Mouse (Mus musculus) frontal cortex, postnatal 36 days (tissue): Measurements from ENCODE around the gene Capg.
A peak's percentile ranks its signal among the peaks of the same experiment; 100 is the strongest.
"Not testable (repeated sequence)": the region's sequence is repeated elsewhere in the genome, so short reads cannot be mapped to it uniquely, and the experiment has no call there.

Source experiments
- DNase-seq, 2 experiments: peaks; one replicate each; pipeline ENCODE4 v3.0.0; 2022; ENCODE audit warnings: low spot score in 2 of 2

Gene Capg

DNA sequence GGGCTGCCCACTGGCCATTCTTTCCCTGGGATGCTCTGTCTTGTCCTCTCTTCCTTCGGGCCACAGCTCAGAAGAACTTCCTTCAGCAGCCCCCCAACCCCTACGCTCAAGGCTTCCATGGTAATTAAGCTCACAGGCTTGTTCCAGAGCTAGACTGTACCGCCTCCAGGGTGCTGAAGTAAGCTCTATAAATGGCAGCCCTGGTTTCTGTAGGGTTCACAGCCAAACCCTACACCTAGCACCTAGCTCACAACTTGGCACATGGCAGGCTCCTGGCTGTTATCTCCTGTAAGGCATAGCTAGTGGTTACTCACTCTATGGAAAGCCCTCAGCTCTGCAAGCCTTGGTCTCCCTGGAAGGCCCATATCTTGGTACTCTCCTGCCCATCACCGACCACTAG lies 11.6 kb upstream of the Capg start:
- DNase-seq, result no peak

DNA sequence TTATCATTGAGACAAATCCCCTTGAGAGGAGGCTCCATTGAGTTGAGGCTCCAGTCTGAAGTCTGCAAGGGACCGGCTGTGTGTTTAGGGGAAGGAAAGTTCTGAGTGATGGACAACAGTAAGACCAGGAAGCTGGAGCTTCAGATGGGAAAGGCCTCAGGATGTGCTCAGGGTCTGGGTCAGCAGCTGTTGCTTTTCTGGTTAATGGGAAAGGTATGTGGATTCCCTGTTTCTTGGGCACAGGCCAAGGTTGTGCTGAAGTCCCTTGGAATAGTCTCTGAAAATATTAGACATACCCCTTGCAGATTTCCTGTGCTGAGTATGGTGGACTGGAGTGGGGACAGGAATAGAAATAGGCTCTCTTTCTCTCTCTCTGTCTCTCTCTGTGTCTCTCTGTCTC lies 10.6 kb upstream of the Capg start:
- DNase-seq, result not testable (repeated sequence)

DNA sequence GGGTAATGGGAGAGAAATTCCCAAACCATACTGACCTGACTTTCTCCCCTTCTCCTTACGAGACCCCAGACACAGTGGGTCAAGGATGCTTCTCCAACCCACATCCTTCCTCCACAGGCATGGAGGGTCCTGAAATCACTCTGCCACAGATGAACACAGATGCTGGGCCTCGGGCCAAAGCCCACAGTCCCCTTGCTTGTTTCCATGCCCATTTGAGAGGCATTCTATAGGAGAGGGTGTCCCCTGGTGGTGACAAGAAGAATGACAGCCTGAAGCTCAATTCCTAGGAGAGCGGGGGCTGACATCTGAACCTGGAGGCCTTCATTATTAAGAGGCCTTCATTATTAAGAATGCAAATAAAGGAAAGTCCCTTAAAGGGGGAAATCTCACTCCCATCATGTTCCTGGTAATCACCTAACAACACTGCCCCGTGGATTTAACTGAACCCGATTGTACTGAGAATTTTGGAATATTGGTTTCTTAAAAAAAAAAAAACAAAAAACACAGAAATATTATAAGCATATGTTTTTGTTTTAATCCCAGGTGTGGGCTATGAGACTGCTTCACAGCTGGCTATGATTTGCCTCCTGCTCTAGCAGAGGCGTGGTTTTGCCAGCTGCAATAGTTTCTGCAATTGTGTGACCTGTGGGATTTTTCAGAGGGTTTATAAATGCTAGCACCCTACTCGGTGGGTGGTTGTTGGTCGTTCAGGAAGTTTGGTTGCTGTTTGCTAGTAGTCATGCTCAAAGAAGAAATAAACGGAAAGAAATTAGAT lies 10.0 kb upstream of the Capg start:
- DNase-seq, result peak; percentile 55 to 68

DNA sequence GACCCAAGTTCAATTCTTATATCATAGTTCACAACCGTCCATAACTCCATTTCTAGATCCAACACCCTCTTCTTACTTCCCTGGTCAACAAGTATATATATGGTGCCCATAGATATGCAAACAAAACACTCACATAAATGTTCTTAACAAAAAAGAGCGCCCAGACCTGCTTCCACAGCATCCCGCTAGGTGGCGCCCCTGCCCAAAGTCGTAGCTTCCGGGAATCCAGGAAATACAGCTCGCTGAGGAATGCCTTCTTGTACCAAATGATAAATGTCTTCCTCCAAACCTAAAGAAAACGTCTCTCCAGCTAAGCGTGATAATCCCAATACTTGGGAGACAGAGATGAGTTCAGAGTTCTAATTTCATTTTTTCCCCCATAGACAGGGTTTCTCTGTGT lies 9.0 kb upstream of the Capg start:
- DNase-seq, result peak; percentile 70 to 83

DNA sequence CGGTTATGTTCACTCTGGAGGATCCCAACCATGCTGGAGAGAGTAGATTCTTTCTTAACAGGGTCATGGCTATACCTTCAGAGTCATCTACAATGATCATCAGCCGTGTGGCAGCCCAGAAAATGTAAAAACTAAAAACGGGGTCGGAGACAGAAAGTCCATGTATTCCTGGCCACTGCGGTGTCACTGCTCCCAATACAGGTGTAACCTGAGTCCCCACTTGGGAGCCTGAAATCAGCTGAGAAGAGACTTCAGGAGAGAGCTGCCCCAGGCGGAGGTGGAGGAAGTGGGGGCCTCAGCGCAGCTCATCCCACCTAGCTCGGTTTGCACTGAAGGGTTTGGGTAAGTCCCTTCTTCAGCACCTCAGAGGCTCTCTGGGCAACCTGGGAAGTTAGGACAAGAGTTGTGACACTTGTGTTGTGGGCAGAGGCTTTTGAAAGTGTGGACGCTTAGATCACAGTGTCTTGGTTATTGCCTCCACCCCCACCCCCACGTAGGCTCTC lies 6.1 kb upstream of the Capg start:
- no peak for DNase-seq

DNA sequence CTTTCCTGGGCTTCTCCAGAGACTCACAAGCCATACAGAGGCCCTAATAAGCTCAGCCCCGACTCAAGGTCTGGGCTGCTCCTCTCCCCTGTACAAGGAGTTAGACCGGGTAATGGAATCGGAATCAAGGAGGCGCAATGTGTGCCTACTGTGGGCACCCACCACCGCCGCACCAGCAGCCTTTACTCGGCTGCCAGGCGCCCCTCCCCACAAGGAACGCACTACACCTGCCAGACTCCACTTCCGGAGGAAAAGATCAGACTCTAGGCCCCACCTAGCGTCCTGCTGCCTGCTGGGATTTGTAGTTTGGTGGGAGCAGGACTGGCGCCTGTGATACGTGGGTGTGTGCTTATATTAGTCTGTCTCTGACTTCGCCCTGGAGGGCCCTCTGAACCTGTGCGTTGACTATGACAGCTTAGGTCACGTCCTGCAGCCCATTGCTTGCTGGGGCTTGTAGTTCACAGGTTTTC lies 5.6 kb upstream of the Capg start:
- peak; percentile 86 to 94 for DNase-seq

DNA sequence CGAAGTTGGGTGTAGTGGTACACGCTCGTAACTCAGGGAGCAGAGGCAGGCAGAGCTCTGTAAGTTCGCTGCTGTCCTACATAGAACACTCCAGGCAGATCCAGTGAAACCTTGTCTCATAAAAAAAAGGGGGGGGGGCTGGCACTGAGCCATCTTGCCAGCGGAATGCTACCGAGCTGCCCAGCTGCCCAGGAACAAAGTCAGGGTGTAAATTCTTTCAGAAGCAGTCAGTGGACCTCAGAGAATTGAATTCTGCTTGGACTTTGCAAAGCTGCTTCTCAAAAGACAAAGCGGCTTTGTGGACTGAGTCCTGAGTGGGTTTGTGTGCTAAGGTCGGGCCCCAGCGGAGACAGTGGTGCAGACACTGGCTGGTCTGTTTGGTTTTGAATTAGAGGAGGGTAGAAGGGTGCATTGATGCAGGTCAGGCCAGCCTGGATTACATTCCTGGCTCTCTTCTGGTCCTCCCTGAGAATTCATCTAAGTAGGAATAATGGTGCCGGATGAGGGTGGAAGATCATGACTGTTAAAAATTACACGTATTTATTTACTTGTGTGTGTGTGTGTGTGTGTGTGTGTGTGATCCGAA lies 833 bp upstream of the Capg start:
- DNase-seq, result no peak

DNA sequence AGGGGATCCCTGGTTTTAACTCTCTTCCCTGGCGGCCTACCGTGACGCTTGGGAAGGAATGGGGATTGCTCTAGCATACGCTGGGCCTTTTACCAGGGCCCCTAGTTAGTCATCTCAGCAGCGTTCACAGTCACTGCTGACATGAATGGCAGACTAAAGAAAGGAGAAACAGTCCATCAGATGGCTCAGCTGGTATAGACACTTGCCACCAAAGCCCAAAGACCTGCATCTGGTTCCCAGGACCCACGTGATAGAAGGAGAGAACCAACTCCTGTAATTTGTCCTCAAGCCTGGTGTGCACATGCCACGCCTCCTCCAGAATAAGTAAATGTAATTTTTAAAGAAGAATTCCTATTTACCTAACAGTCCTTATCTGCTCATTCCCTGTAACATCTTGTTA lies 1.2 kb downstream of the Capg start:
- DNase-seq, result no peak

DNA sequence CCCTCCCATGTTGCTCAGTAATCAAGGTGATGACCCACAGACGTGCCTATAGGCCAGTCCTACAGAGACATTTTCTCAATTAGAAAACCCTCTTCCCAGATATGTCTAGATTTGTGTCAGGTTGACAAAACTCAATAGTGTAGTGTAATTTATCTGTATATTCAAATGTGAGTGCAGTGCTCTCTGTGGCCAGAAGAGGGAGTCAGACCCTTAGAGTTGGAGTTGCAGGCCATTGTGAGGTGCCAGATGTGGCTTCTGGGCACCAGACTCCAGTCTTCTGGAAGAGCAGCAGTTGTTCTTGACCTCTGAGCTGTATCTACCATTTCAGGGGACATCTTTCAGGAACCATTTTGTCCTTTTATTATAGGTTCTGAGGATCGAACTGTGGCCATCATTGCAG lies 2.9 kb downstream of the Capg start:
- no peak for DNase-seq

DNA sequence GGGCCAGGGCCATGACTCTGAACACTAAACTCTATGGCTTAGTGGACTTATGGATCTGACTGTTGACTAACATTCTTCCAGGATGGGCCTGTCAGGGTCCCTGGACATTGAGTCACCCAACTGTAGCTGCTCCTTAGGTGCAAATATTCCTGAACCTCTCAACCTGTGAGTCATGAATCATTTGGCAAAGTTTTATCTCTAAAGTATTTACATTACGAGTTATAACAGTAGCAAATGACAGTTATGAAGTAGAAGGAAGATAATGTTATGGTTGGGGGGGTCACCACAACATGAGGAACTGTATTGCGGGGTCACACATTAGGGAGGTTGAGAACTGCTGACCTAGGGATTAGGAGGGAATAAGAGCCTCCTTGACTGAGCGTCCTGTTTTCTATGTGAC lies 3.7 kb downstream of the Capg start:
- no peak for DNase-seq

DNA sequence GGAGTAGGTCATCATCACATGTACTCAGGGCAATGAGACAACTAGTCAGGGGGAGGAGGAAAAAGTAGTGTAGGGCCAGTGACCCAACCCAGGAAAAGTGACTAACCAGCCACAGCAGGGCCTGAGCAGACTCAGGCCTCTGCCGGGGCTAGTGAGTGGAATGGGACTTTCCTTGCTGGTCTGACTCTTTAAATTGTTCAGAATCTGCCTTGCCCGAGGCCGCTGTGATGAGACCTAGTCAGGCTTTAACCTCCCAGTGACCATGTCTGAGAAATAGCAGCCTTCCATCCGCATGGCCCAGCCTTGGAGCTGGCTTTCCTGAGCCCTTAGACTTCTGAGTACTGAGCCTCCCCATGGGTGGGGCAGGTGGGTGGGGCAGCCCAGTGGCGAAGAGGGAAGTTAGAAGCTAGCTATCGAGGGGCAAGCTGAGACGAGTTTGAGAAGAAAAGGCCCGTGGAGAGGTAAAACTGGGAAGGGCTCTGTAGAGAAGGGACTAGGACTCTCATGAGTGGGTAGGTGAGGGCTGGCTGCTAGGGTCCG lies 4.9 kb downstream of the Capg start:
- DNase-seq, result no peak

DNA sequence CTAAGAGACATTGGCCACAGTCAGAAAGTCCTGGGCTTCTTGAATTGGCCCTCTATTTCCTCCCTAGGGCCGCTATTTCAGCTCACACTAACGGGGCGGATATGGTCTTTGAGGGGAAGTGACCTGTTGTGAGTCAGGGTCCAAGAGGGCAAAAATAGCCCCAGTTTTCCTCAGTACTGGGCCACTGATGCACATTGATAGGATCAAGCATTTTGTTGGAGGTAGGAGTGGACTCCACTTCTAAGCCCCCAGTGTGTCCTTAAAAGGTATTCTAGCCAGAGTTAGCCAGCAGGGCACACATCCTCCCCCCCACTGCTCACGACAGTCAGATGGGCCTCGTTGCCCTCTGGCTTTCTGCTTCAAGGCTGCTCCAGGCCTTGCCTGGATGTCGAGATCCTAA lies 5.8 kb downstream of the Capg start:
- DNase-seq, result no peak

DNA sequence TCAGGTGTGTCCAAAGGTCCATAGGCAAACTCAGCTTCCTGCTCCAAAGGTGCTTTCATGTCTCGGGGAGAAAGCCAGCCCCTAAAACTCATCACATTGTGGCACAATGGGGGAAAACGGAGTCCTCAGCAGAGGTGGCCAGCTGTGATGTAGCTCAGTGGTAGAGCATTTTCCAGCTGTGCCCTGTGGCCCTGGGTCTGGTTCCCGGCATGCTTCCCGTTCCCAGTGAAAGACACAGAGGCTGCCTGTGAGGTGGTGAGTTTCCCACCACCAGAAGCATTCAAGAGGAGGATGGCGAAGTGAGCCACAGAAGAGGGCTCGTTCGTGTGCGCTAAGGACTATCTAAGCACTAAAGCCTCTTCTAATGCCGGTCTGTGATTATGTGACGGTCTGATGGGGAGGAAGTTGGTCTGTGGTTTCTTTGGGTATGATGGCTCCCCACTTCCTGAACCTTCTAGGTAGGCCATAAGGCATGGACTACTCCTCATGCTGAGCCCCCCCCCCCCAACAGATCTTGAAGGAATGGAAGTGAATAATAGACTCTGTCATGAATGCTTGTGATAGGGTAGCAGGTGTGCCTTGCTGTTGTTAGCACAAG lies 6.4 kb downstream of the Capg start:
- DNase-seq, result no peak

DNA sequence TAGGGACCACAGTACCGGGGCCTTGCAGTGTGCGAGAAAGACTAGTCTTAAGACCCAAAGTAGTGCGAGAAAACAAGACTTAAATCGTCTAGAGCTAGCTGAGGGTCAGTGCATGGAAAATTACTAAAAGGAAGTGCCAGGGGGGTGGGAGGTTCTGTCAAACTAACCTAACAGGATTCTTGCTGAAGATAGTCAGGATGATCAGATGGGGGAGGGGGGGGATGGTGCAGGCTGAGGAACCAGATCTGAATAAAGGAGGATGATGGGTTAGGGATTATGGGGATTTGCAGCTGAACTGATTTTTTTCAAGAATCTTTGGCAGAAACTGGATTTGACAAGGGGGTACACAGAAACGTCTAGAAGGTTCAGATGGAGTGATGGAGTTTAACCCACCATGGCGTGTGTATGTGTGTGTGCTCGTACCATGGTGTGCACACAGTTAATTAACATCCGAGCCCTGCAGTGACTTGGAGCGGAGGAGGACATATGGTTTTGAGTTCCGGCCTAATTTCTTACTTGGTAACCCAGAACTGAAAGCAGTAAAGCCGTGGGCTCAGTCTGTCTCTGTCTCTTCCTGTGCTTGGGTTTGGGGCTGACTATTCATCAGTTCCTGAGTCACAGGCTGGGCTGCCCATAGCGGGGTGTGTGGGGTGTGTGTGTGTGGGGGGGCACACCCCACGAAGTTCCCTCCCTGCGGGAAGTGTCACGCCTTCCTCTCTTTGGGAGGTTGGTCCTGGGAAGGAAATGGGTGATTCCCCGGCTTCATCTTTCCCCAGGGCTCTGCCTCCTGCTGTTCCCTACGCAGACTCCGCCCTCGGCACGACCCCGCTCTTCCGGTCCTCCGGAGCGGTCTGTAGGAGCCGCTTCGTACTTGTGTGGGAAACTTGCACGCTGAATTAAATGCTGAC lies 8.2 kb downstream of the Capg start:
- DNase-seq, result peak; percentile 49 to 61

DNA sequence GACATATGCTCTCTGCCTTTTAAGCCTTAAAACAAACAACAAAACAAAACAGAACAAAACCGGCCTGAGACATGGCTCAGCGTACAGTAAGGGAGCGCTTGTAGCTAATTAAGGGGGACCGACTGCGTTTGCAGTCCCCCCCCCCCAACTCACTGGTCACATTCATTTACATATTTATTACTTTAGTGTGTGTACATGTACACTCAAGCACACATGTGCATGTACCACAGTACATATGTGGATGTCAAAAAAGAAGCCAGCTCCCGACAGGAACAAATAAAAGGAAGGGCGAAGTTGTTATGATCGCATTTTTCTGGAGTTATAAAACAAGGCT lies 8.9 kb downstream of the Capg start:
- DNase-seq, result no peak

DNA sequence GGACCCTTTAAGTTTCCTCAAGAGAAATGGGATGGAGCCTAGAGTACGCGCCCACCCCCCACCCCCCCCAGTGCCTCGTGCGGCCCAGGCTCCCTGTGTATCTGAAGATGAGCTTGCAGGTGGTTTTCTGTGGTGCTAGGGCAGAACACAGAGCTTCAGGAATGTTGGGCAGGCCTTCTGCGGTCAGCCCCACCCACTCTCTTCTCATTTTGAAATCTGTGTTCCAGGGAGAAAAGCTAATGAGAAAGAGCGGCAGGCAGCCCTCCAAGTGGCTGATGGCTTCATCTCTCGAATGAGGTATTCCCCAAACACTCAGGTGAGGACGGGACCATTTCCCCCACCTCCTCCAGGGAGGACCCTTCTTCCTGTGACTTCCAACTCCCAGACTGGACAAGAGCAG lies 16.6 kb downstream of the Capg start:
- no peak for DNase-seq

DNA sequence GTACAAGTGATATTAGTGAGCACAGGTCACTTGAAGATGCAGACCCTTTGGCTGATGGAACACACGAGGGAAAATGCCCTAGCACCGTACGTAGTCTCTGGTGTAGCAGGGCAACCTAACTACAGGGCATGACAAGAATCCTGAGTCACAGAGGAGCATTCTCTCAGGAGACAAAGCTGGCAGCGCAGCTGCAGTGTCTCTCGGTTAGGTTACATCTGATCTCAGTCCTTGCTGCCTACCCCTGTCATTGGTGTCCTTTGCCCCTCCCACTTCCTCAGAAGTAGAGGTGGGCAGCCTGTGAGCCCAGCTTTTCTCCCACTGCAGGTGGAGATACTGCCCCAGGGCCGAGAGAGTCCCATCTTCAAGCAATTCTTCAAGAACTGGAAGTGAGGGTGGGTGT lies 18.3 kb downstream of the Capg start:
- DNase-seq, result no peak

DNA sequence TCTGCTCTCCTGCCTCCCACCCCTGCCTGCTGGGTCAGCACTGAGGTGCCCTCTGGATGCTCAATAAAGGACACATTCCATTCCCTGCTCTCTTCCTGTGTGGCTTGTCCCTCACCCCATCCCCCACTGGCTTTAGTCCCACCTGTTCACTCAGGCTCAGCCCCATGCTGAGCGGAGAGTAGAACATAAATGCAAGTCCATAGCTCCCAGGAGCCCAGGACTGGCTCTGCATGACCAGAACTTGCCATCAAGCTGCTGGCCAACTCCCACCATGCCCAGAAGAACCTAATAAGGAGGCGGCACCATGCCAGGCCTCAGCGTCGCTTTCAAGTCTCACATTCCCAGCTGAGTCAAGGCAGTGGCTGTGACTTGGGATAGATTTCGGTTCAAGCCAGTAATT lies 18.7 kb downstream of the Capg start:
- DNase-seq, result no peak

DNA sequence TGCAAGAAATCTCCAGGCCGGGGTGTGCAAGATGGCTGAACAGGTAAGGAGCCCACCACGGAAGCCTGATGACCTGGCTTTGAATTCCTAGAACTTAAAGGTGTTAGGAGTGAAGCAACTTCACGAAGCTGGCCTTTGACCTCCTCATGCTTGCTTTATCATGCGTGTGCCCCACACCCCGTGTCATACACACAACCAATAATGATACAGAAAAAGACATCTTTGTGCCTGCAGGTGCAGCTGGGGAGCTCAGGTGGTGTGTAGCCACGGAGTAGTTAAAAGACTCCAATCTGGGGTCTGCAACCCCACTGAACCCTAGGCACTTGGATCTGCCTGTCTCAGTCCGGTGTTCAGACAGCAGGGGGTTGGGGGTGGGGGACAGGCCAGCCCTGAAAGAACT lies 21.3 kb downstream of the Capg start:
- no peak for DNase-seq

DNA sequence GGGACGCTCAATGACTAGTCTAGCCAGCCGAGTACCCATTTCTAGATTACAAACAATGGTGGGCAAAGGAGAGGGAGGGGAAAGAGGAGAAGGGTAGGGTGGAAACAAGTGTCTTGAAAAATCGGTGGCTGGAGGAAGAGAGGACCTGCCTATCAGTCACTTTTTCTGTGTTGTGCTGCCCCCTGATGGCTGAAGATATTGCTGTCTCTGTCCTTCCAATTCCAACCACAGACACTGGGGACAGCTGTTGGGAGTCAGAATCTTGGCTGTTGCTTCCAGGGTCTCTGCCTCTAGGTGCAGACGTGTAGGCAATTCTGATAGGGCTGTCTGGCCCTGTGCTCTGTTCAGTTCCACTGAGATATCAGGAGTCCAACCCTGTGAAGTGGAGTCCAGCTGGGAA lies 21.9 kb downstream of the Capg start:
- DNase-seq, result peak; percentile 90 to 95

DNA sequence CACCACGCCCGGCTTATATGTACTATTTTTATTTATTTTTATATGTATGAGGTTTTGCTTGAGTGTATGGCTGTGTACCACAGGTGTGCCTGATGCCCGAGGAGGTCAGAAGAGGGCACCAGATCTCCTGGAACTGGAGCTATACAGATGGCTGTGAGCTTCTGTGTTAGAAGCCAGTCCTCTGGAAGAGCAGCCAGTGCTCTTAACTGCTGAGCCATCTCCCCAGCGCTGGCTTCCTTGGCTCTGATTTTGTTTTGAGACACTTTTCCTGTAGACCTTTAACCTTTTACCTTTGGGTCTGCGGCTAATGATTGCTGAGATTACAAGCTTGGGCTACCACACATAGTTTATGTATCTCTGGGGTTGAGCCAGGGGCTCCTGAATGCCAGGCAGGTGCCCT lies 23.3 kb downstream of the Capg start:
- no peak for DNase-seq

DNA sequence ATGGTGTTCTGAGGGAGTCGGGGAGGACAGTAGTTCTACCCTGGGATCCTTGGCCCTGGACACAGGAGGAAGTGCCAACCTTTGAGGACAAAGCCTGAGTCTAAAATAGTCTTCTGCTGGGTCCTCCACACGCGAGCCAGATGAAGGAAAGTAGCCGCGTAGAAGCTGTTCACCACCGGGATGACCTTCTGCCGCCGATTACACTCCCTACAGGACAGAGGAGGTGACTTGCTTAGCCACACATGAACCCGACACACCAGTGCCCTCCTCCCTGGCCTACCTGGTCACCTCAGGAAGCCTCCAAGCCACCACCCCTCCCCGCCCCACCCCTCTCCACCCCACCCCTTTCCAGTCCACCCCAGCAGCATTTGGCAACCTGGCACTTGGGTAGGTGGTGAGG lies 24.5 kb downstream of the Capg start:
- no peak for DNase-seq
